Mouse (Mus musculus) bone marrow, adult 2 months (tissue): ENCODE results near the gene Mypop.

Source experiments
- CTCF ChIP-seq: fragments of 200-500 bp; IDR thresholded peaks from 2 replicates; pipeline ENCODE4 v1.5.1; 2011; ENCODE audit warnings: low read length, control low read depth; ENCODE audit not compliant: control insufficient read depth, insufficient read depth
- POLR2A ChIP-seq: fragments of 200-500 bp; IDR thresholded peaks from 2 replicates; pipeline ENCODE4 v1.6.1; 2011; ENCODE audit warnings: low read depth, mild to moderate bottlenecking, control low read depth, low read length, borderline replicate concordance; ENCODE audit not compliant: control insufficient read depth

DNA sequence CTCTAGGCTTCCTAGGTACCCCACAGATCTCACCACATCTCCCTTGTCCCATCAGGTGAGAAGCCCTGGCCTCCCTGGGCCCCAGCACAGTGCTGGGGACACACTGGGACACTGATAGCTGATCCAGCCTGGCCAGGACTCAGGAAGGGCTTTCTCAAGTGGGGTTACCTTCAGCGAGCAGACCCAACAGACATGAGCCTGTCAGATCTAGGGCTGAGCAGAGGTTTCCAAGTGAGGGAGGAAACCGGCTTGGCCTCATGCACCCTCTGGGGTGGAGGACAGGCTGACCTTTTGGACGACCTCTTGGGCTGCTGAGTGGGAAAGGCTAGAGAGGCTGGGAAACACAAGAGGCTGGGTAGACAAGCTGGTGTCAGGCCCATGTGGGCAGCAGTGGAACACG, 60.1 kb downstream of the Mypop start:
- TF ChIP-seq CTCF: no peak
- TF ChIP-seq POLR2A: no peak
